Mouse (Mus musculus): ENCODE data around the gene Hspb6. TPM values are rescaled to one million over a fixed set of nuclear protein-coding genes. Genes with fewer than 3 reads are reported as not detected.

Hspb6 gene
- polyA plus RNA-seq, 1 experiment: 6.4 TPM

DNA sequence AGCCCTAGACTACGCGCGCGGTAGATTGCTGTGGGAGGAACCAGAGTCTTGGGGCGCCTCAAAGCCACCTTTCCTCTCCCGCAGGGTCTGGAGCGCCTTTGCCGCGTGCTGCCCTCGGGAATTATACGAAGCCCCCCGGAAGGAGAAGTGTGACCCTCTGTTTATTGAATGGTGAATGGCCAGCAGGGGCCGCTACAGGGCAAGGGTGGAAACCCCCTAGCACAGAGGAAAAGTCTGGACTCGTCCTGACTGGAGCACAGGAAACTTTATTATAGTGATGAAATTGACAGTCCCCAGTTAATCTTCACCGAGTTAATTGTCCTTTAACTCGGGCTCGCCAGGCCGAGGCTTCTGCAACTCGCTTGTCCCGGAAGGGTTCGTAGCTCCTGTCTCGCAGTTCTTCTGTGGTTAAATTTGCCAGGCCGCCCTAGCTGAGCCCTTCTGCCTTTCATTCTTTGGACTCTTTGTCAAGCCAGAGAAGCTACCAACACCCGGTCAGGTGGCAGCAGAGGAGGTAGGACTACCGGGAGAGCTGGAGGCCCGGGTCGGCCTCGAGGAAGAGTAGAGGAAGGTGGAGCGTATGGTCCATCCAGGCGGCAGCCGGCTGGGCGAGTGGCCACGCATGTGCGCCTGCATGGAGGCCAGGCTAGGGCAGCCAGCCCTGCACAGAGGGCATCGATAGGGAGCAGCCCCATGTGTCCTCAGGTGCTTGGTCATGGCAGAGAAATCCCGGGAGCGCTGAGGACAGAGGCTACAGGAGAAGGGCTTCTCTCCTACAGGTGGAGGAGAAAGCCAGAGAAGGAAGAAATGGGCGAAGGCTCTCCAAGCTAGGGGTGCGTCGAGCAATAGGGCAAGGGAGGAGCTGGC is 37.7 kb downstream of the Hspb6 start:
- TF ChIP-seq CTCF (IDR thresholded peaks at IDR 0.05; ENCODE audit: low read depth, low read length): peak; percentile 70
- no peak for TF ChIP-seq POLR2A (IDR thresholded peaks at IDR 0.05; ENCODE audit: insufficient read depth, low read length)
- peaks cover 7% of the 10 kb centered on the region for H3K4me1 ChIP-seq (ENCODE audit: control insufficient read depth, insufficient read depth, low read length)

DNA sequence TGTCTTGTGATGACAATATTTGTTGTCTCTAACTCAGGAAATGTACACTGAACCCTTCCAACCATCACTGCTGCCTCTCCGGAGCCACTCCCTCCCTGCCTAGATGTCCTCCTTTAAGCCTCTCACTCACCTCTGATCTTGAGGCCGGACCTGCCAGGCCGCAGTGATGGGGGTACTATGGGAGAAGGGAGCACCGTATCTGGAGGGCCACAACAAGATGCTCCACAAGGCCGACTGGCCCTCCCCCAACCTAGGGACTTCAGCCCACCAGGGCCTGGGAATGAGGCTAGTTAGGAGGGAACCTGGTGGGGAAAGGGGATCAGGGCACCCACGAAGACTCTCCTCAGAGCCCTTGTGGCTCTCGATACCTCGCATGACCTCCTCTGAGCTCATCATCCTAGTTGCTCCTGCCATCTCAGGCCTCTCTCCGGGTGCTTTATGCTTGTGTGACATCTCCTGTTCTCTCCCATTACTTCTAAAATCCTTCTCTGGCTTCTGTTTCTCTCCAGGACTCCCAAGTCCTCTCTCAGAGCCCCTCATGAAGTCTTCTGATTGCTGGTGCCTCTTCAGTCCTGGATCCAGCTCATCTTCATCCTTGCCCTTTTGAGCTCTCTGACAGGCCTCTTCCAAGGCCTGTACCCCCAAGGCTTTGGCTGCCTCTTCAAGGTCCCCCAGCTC is 39.1 kb downstream of the Hspb6 start:
- Histone ChIP-seq H3K27me3 (ENCODE audit: control insufficient read depth, insufficient read depth, low read length, poor library complexity, severe bottlenecking) (no peaks in the 10 kb centered on the region), H3K4me3 (ENCODE audit: low read depth, low read length) (no peak overlapping the region), H3K36me3 (ENCODE audit: control insufficient read depth, insufficient read depth, low read length, poor library complexity, severe bottlenecking) (peaks cover 5% of the 10 kb centered on the region), H3K9me3 (replicated peaks; ENCODE audit: control insufficient read depth, insufficient read depth, low read length, poor library complexity, severe bottlenecking) (no peaks in the 10 kb centered on the region), H3K27ac (ENCODE audit: insufficient read depth, low read length) (no peak overlapping the region), H3K4me1 (ENCODE audit: control insufficient read depth, insufficient read depth, low read length) (peaks cover 9% of the 10 kb centered on the region), H3K9ac (ENCODE audit: low read depth, poor library complexity, severe bottlenecking) (peak overlapping the region; percentile 78)
- TF ChIP-seq POLR2A (IDR thresholded peaks at IDR 0.05; ENCODE audit: insufficient read depth, low read length) (no peak), CTCF (IDR thresholded peaks at IDR 0.05; ENCODE audit: low read depth, low read length) (no peak), EP300 (IDR thresholded peaks at IDR 0.05; ENCODE audit: insufficient read depth, low read depth, low read length) (no peak)

More for the DNA sequence above, 37.7 kb downstream of the Hspb6 start:
- Histone ChIP-seq H3K9me3 (replicated peaks; ENCODE audit: control insufficient read depth, insufficient read depth, low read length, poor library complexity, severe bottlenecking) (no peaks in the 10 kb centered on the region), H3K9ac (ENCODE audit: low read depth, poor library complexity, severe bottlenecking) (peak overlapping the region; percentile 78), H3K36me3 (ENCODE audit: control insufficient read depth, insufficient read depth, low read length, poor library complexity, severe bottlenecking) (peaks cover 19% of the 10 kb centered on the region), H3K4me3 (ENCODE audit: low read depth, low read length) (peak overlapping the region; percentile 86), H3K27ac (ENCODE audit: insufficient read depth, low read length) (peak overlapping the region; percentile 66), H3K27me3 (ENCODE audit: control insufficient read depth, insufficient read depth, low read length, poor library complexity, severe bottlenecking) (no peaks in the 10 kb centered on the region)

DNA sequence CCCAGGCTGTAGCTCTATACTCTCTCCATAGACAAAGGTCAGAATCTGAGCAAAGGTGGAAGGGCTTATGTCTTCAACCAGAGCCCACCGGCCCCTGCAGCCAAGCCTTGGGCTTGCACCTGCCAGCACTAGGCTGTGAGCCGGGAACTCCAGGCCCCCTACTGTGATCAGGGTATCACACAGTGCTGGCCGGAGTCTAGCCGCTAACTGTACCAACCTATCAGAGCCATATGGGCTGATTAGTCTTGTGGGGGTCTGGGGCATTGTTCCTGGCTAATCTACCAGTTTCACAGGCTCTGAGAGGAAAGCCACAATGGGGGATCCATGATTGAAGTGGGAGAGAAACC is 39.6 kb downstream of the Hspb6 start:
- Histone ChIP-seq H3K9me3 (replicated peaks; ENCODE audit: control insufficient read depth, insufficient read depth, low read length, poor library complexity, severe bottlenecking) (no peaks in the 10 kb centered on the region), H3K27ac (ENCODE audit: insufficient read depth, low read length) (no peak overlapping the region), H3K4me3 (ENCODE audit: low read depth, low read length) (no peak overlapping the region), H3K36me3 (ENCODE audit: control insufficient read depth, insufficient read depth, low read length, poor library complexity, severe bottlenecking) (peaks cover under 1% of the 10 kb centered on the region; the same call in 1 of the 2 replicates), H3K27me3 (ENCODE audit: control insufficient read depth, insufficient read depth, low read length, poor library complexity, severe bottlenecking) (no peaks in the 10 kb centered on the region), H3K9ac (ENCODE audit: low read depth, poor library complexity, severe bottlenecking) (peak overlapping the region; percentile 16), H3K4me1 (ENCODE audit: control insufficient read depth, insufficient read depth, low read length) (peaks cover 9% of the 10 kb centered on the region)
- TF ChIP-seq POLR2A (IDR thresholded peaks at IDR 0.05; ENCODE audit: insufficient read depth, low read length): no peak

DNA sequence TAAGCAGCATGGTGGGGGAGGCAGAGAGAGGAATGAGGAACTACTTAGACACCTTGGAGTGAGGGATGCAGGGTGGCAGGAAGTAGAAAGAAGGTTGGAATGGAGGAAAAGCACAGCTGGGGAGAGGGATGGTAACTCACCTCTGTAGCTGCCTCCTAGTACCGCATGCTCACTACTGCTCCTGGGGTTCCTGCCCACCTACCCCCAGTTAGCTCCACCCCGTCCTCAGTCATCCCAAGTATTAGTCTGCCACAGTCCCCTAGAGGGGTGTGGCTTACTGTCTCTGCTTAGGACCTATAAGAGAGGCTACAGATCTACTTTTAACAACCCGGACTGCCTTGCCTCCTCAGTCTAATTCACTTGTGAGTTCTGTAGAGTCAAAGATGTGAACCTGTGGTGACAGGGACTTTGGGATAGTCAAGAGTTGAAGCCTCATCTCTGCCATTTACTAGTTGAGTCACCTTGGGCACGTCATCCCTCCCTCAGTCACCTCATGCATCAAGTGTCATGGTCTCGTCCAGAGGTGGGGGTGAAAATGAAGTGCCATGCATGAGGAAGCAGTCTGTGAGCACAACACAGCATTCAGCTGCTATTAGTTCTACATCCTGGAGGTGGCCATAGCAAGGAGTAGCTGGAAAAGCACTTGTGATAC is 40.9 kb downstream of the Hspb6 start:
- Histone ChIP-seq H3K36me3 (ENCODE audit: control insufficient read depth, insufficient read depth, low read length, poor library complexity, severe bottlenecking) (no peaks in the 10 kb centered on the region), H3K4me3 (ENCODE audit: low read depth, low read length) (peak overlapping the region; percentile 11; the same call in 1 of the 2 replicates)
- no peak for TF ChIP-seq CTCF (IDR thresholded peaks at IDR 0.05; ENCODE audit: low read depth, low read length)
- TF ChIP-seq EP300 (IDR thresholded peaks at IDR 0.05; ENCODE audit: insufficient read depth, low read depth, low read length): no peak
- no peak for TF ChIP-seq POLR2A (IDR thresholded peaks at IDR 0.05; ENCODE audit: insufficient read depth, low read length)

DNA sequence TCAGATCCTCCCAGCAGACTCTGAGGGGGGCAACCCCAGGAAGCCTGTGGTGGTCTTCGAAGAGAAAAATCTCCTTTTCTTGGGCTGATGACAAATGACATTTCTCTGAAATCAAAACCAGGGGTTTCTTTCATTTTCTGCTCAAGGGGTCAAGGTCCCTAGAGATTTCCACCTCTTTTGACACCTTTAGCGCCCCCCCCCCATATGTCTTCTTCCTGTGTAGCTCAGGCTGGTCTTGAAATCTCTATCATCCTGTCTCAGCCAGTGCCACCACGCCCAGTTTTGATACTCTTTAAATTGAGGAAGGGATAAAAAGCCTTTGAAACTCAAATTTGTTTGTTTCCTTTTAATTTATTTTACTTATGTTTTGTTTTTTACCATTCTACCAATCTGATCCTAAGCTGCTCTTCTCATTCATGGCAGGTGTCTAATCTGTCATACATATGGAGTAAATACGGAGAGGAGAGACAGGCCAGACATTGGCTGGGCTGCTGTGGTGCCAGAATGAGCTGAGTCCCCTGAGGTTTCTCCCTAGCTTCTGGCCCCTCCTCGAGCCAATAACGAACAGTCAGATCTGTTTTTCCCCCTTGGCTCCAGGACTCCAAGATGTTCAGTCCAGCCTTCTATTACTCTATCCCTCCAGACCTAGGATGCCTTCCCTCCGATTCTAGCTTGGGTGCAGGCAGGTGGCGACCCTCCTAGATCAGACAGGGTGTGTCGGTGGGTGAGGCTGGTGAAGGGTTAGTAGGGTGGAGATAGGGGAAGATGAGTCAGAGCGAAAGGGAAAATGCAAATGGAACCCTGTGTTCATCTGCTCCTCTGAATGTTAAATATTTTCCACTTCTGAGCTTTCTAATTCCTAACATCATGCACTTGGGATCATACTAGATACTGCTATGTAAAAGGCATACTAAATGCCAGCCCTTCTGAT is 41.9 kb downstream of the Hspb6 start:
- H3K4me1 ChIP-seq (ENCODE audit: control insufficient read depth, insufficient read depth, low read length): peaks cover 9% of the 10 kb centered on the region
- TF ChIP-seq CTCF (IDR thresholded peaks at IDR 0.05; ENCODE audit: low read depth, low read length): no peak
- no peak for TF ChIP-seq EP300 (IDR thresholded peaks at IDR 0.05; ENCODE audit: insufficient read depth, low read depth, low read length)
- TF ChIP-seq POLR2A (IDR thresholded peaks at IDR 0.05; ENCODE audit: insufficient read depth, low read length): no peak

More for the DNA sequence above, 40.9 kb downstream of the Hspb6 start:
- Histone ChIP-seq H3K9me3 (replicated peaks; ENCODE audit: control insufficient read depth, insufficient read depth, low read length, poor library complexity, severe bottlenecking) (no peaks in the 10 kb centered on the region), H3K27me3 (ENCODE audit: control insufficient read depth, insufficient read depth, low read length, poor library complexity, severe bottlenecking) (no peaks in the 10 kb centered on the region), H3K4me1 (ENCODE audit: control insufficient read depth, insufficient read depth, low read length) (peaks cover 9% of the 10 kb centered on the region), H3K9ac (ENCODE audit: low read depth, poor library complexity, severe bottlenecking) (no peak overlapping the region), H3K27ac (ENCODE audit: insufficient read depth, low read length) (no peak overlapping the region)

More for the DNA sequence above, 41.9 kb downstream of the Hspb6 start:
- no peak overlapping the region for H3K4me3 ChIP-seq (ENCODE audit: low read depth, low read length)
- H3K27me3 ChIP-seq (ENCODE audit: control insufficient read depth, insufficient read depth, low read length, poor library complexity, severe bottlenecking): no peaks in the 10 kb centered on the region
- H3K9me3 ChIP-seq (replicated peaks; ENCODE audit: control insufficient read depth, insufficient read depth, low read length, poor library complexity, severe bottlenecking): no peaks in the 10 kb centered on the region
- no peaks in the 10 kb centered on the region for H3K36me3 ChIP-seq (ENCODE audit: control insufficient read depth, insufficient read depth, low read length, poor library complexity, severe bottlenecking)
- no peak overlapping the region for H3K27ac ChIP-seq (ENCODE audit: insufficient read depth, low read length)
- H3K9ac ChIP-seq (ENCODE audit: low read depth, poor library complexity, severe bottlenecking): no peak overlapping the region
